Mouse (Mus musculus): ENCODE results near the gene M1ap. TPM values are rescaled to one million over a fixed set of nuclear protein-coding genes. Genes with fewer than 3 reads are reported as not detected.

Gene M1ap
- polyA plus RNA-seq, 1 experiment from 2014 or later, result 0.25 TPM

GRCm38 (mm10) chr6:83013444-83013843, 66.7 kb downstream of the M1ap start:
- Histone ChIP-seq H3K27me3 (no peaks in the 10 kb centered on the region), H3K27ac (0 out of 2 replicates have a peak overlapping the region, but pooled peaks have one; percentile 11), H3K4me2 (no peak overlapping the region), H3K9me3 (no peaks in the 10 kb centered on the region), H3K36me3 (no peaks in the 10 kb centered on the region), H3K4me3 (no peak overlapping the region), H3K9ac (no peak overlapping the region; the same call in 1 of the 2 replicates), H3K4me1 (peaks cover 6% of the 10 kb centered on the region; the same call in 1 of the 2 replicates)
- 67% methylated on average over 5 of the region's 5 CpGs for WGBS
- no peak for ATAC-seq (ENCODE audit: insufficient number of reproducible peaks, insufficient read depth, low FRiP score, low TSS enrichment, low read depth)

GRCm38 (mm10) chr6:83014482-83015466, 68.1 kb downstream of the M1ap start:
- no peak for ATAC-seq (ENCODE audit: insufficient number of reproducible peaks, insufficient read depth, low FRiP score, low TSS enrichment, low read depth)
- H3K4me3 ChIP-seq, result no peak overlapping the region
- H3K36me3 ChIP-seq, result no peaks in the 10 kb centered on the region
- H3K9ac ChIP-seq, result no peak overlapping the region
- no peak overlapping the region for H3K4me2 ChIP-seq
- H3K27me3 ChIP-seq, result no peaks in the 10 kb centered on the region
- peak overlapping the region; percentile 28; the same call in 1 of the 2 replicates for H3K27ac ChIP-seq
- H3K4me1 ChIP-seq, result peaks cover 6% of the 10 kb centered on the region; the same call in 1 of the 2 replicates
- WGBS, result 68% methylated on average over 12 of the region's 12 CpGs
- no peaks in the 10 kb centered on the region for H3K9me3 ChIP-seq

- Histone ChIP-seq H3K4me1 (peaks cover 6% of the 10 kb centered on the region; the same call in 1 of the 2 replicates), H3K36me3 (no peaks in the 10 kb centered on the region), H3K4me2 (no peak overlapping the region), H3K27ac (no peak overlapping the region), H3K9me3 (no peaks in the 10 kb centered on the region), H3K4me3 (no peak overlapping the region), H3K9ac (no peak overlapping the region), H3K27me3 (no peaks in the 10 kb centered on the region)
- WGBS, result 82% methylated on average over 2 of the region's 2 CpGs
- ATAC-seq (ENCODE audit: insufficient number of reproducible peaks, insufficient read depth, low FRiP score, low TSS enrichment, low read depth), result no peak
These were observed 69.0 kb downstream of the M1ap start for GRCm38 (mm10) chr6:83015749-83016148.

GRCm38 (mm10) chr6:83017190-83017589, 70.5 kb downstream of the M1ap start:
- H3K27ac ChIP-seq, result no peak overlapping the region

GRCm38 (mm10) chr6:83019044-83019443, 72.3 kb downstream of the M1ap start:
- no peak overlapping the region for H3K9ac ChIP-seq
- no peaks in the 10 kb centered on the region for H3K9me3 ChIP-seq
- no peak overlapping the region for H3K4me2 ChIP-seq
- H3K4me3 ChIP-seq, result no peak overlapping the region
- H3K36me3 ChIP-seq, result no peaks in the 10 kb centered on the region
- no peaks in the 10 kb centered on the region for H3K27me3 ChIP-seq
- H3K27ac ChIP-seq, result no peak overlapping the region
- WGBS, result 60% methylated on average over 3 of the region's 3 CpGs
- ATAC-seq (ENCODE audit: insufficient number of reproducible peaks, insufficient read depth, low FRiP score, low TSS enrichment, low read depth), result no peak
- H3K4me1 ChIP-seq, result peaks cover 1% of the 10 kb centered on the region

More at GRCm38 (mm10) chr6:83017190-83017589, 70.5 kb downstream of the M1ap start:
- no peak overlapping the region for H3K9ac ChIP-seq
- WGBS, result 58% methylated on average over 3 of the region's 3 CpGs
- ATAC-seq (ENCODE audit: insufficient number of reproducible peaks, insufficient read depth, low FRiP score, low TSS enrichment, low read depth), result no peak
- no peaks in the 10 kb centered on the region for H3K36me3 ChIP-seq
- no peaks in the 10 kb centered on the region for H3K9me3 ChIP-seq
- no peak overlapping the region for H3K4me3 ChIP-seq
- no peak overlapping the region for H3K4me2 ChIP-seq
- peaks cover 6% of the 10 kb centered on the region; the same call in 1 of the 2 replicates for H3K4me1 ChIP-seq
- H3K27me3 ChIP-seq, result no peaks in the 10 kb centered on the region

GRCm38 (mm10) chr6:83020121-83020520, 73.4 kb downstream of the M1ap start:
- no peak overlapping the region for H3K9ac ChIP-seq
- H3K4me3 ChIP-seq, result no peak overlapping the region
- H3K4me2 ChIP-seq, result no peak overlapping the region
- H3K36me3 ChIP-seq, result no peaks in the 10 kb centered on the region
- H3K4me1 ChIP-seq, result peaks cover 7% of the 10 kb centered on the region
- WGBS, result 92% methylated on average over 6 of the region's 6 CpGs
- no peak overlapping the region for H3K27ac ChIP-seq
- H3K9me3 ChIP-seq, result no peaks in the 10 kb centered on the region
- H3K27me3 ChIP-seq, result no peaks in the 10 kb centered on the region
- no peak for ATAC-seq (ENCODE audit: insufficient number of reproducible peaks, insufficient read depth, low FRiP score, low TSS enrichment, low read depth)

GRCm38 (mm10) chr6:83020836-83021593, 74.3 kb downstream of the M1ap start:
- no peak for ATAC-seq (ENCODE audit: insufficient number of reproducible peaks, insufficient read depth, low FRiP score, low TSS enrichment, low read depth)
- no peak overlapping the region for H3K9ac ChIP-seq
- no peaks in the 10 kb centered on the region for H3K36me3 ChIP-seq
- H3K27ac ChIP-seq, result no peak overlapping the region
- no peak overlapping the region for H3K4me3 ChIP-seq
- no peaks in the 10 kb centered on the region for H3K27me3 ChIP-seq
- no peaks in the 10 kb centered on the region for H3K9me3 ChIP-seq
- WGBS, result 78% methylated on average over 4 of the region's 4 CpGs
- H3K4me2 ChIP-seq, result no peak overlapping the region
- H3K4me1 ChIP-seq, result peaks cover 7% of the 10 kb centered on the region

- no peak overlapping the region for H3K4me3 ChIP-seq
- peaks cover 19% of the 10 kb centered on the region for H3K4me1 ChIP-seq
- no peak overlapping the region for H3K4me2 ChIP-seq
- no peak for ATAC-seq (ENCODE audit: insufficient number of reproducible peaks, insufficient read depth, low FRiP score, low TSS enrichment, low read depth)
- H3K9me3 ChIP-seq, result no peaks in the 10 kb centered on the region
- no peaks in the 10 kb centered on the region for H3K27me3 ChIP-seq
- no peaks in the 10 kb centered on the region for H3K36me3 ChIP-seq
- WGBS, result 88% methylated on average over 9 of the region's 9 CpGs
- H3K9ac ChIP-seq, result no peak overlapping the region
- no peak overlapping the region for H3K27ac ChIP-seq
These were observed 76.3 kb downstream of the M1ap start for GRCm38 (mm10) chr6:83023008-83023407.

- Histone ChIP-seq H3K4me1 (peaks cover 24% of the 10 kb centered on the region), H3K4me3 (no peak overlapping the region), H3K9ac (no peak overlapping the region), H3K27me3 (peaks cover 1% of the 10 kb centered on the region; the same call in 1 of the 2 replicates), H3K36me3 (no peaks in the 10 kb centered on the region), H3K27ac (no peak overlapping the region), H3K9me3 (no peaks in the 10 kb centered on the region), H3K4me2 (no peak overlapping the region)
- WGBS, result 91% methylated on average over 2 of the region's 2 CpGs
- no peak for ATAC-seq (ENCODE audit: insufficient number of reproducible peaks, insufficient read depth, low FRiP score, low TSS enrichment, low read depth)
These were observed 77.1 kb downstream of the M1ap start for GRCm38 (mm10) chr6:83023786-83024185.

GRCm38 (mm10) chr6:83024421-83024820, 77.7 kb downstream of the M1ap start:
- H3K9ac ChIP-seq, result no peak overlapping the region
- ATAC-seq (ENCODE audit: insufficient number of reproducible peaks, insufficient read depth, low FRiP score, low TSS enrichment, low read depth), result no peak

GRCm38 (mm10) chr6:83025221-83025620, 78.5 kb downstream of the M1ap start:
- Histone ChIP-seq H3K4me1 (peaks cover 38% of the 10 kb centered on the region), H3K9ac (no peak overlapping the region), H3K4me2 (no peak overlapping the region), H3K4me3 (no peak overlapping the region), H3K27ac (no peak overlapping the region), H3K9me3 (no peaks in the 10 kb centered on the region), H3K36me3 (no peaks in the 10 kb centered on the region), H3K27me3 (peaks cover 16% of the 10 kb centered on the region)
- ATAC-seq (ENCODE audit: insufficient number of reproducible peaks, insufficient read depth, low FRiP score, low TSS enrichment, low read depth), result no peak
- WGBS, result 91% methylated on average over 4 of the region's 4 CpGs

More at GRCm38 (mm10) chr6:83024421-83024820, 77.7 kb downstream of the M1ap start:
- Histone ChIP-seq H3K4me3 (no peak overlapping the region), H3K4me2 (no peak overlapping the region), H3K27ac (no peak overlapping the region), H3K9me3 (no peaks in the 10 kb centered on the region), H3K4me1 (peaks cover 30% of the 10 kb centered on the region), H3K36me3 (no peaks in the 10 kb centered on the region), H3K27me3 (peaks cover 8% of the 10 kb centered on the region; the same call in 1 of the 2 replicates)
- WGBS, result 46% methylated on average over 4 of the region's 4 CpGs

All from embryonic facial prominence, embryonic 13.5 days (tissue).